Mouse (Mus musculus) embryonic facial prominence, embryonic 10.5 days (tissue): ENCODE measurements around the gene Nfkbib. TPM values are rescaled to one million over a fixed set of nuclear protein-coding genes. Genes with fewer than 3 reads are reported as not detected.

Experiments used
- DNase-seq: peaks from one replicate; pipeline ENCODE4 v3.0.0-alpha.2; 2017; ENCODE audit warnings: low spot score
- H3K27ac ChIP-seq: fragments of 300-500 bp; sonication (generic); replicated peaks from 2 replicates; pipeline ENCODE4 v1.5.1; 2016; ENCODE audit warnings: mild to moderate bottlenecking
- H3K27me3 ChIP-seq: fragments of 300-500 bp; sonication (generic); replicated peaks from 2 replicates; pipeline ENCODE4 v1.6.1; 2016; ENCODE audit warnings: low read depth, mild to moderate bottlenecking; ENCODE audit not compliant: poor library complexity, severe bottlenecking
- H3K36me3 ChIP-seq: fragments of 300-500 bp; sonication (generic); replicated peaks from 2 replicates; pipeline ENCODE4 v1.6.1; 2016; ENCODE audit warnings: mild to moderate bottlenecking, moderate library complexity
- H3K4me1 ChIP-seq: fragments of 300-500 bp; sonication (generic); 2 replicates; pipeline ENCODE4 v1.6.1; 2016
- H3K4me3 ChIP-seq: fragments of 300-500 bp; sonication (generic); 2 replicates; pipeline ENCODE4 v1.5.1; 2016; ENCODE audit warnings: mild to moderate bottlenecking, moderate library complexity
- H3K9me3 ChIP-seq: fragments of 300-500 bp; sonication (generic); 2 replicates; pipeline ENCODE4 v1.6.1; 2016; ENCODE audit warnings: mild to moderate bottlenecking
- WGBS: fragments of 180-500 bp; shearing (Covaris S2); methylation state at CpG from one replicate; pipeline ENCODE4 v1.1.7; 2016; 5-methylcytosine and 5-hydroxymethylcytosine counted together
- polyA plus RNA-seq: library from polyadenylated mRNA; unstranded; fragments of >200 nt; fragmentation: Nextera tagmentation; extraction: Ambion mirVana; gene quantifications from 2 replicates; pipeline ENCODE4 v1.2.1, GENCODE M21; 2016

Gene Nfkbib
- polyA plus RNA-seq, 1 experiment from 2014 or later, result 55.1 TPM

DNA sequence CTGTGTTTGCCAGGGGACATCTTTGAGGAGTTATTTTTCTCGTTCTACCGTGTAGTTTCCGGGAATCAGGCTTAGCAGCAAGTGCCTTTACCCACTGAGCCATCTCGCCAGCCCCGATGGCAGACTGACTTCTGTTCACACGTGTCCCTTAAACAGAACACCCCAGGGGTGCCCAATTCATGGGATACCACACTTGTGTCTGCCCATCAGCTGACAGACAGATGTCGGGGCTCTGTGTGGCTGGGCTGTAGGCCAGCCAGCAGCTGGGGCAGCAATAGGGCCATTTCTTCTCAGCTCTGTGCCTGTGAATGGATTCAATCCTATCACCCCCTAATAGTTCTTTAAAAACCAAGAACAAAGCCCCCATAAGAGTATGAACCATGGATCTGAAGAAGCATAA is 7.8 kb upstream of the Nfkbib start:
- Histone ChIP-seq H3K4me1 (peaks cover 8% of the 10 kb centered on the region), H3K27ac (no peak overlapping the region), H3K36me3 (peaks cover 41% of the 10 kb centered on the region), H3K9me3 (no peaks in the 10 kb centered on the region), H3K27me3 (no peaks in the 10 kb centered on the region), H3K4me3 (no peak overlapping the region)
- DNase-seq, result no peak
- WGBS, result 88% methylated on average over 7 of the region's 7 CpGs

DNA sequence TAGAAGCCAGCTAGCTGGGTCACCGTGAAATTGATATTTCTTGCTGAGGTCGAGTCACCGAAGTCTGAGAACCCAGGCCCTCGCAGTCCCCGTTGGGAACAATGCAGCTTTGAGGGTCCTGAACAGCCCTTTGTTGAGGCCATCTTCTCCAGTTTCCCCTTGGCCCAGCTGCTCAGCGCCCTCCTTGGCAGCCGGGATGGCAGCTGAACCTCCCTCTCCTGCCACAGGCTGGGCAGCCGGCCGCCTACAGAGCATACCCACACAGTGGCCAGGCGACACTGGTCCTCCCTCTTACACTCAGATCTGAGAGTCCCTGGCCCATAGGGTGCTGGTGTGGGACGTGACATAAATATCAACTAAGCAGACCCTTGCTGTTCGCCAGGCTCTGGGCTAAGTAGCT is 6.9 kb upstream of the Nfkbib start:
- Histone ChIP-seq H3K27ac (peak overlapping the region; percentile 54), H3K9me3 (no peaks in the 10 kb centered on the region), H3K27me3 (no peaks in the 10 kb centered on the region), H3K4me3 (no peak overlapping the region), H3K36me3 (peaks cover 41% of the 10 kb centered on the region), H3K4me1 (peaks cover 7% of the 10 kb centered on the region; the same call in 1 of the 2 replicates)
- peak; percentile 34 for DNase-seq
- WGBS, result 50% methylated on average over 12 of the region's 12 CpGs

DNA sequence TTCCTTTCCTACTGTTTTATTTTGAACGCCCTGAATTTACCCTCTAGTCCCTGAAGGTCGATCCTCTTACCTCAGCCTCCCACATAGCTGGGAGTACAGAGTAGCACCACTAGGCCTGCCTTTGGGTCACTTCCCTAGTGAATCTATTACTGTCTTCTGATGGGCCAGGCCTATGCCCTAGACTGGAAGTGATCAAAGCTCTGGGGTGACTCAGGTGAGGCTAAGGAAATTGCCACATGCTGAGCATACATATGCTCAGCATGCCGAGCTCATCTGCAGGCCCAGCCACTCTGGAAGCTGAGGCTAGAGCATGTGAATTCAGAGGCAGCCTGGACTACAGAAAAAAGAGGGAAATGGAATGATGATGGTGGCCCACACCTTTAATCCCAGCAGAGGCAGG is 5.9 kb upstream of the Nfkbib start:
- H3K36me3 ChIP-seq, result peaks cover 41% of the 10 kb centered on the region
- H3K4me1 ChIP-seq, result peaks cover 7% of the 10 kb centered on the region; the same call in 1 of the 2 replicates
- 77% methylated on average over 3 of the region's 3 CpGs for WGBS
- no peak overlapping the region for H3K27ac ChIP-seq
- no peaks in the 10 kb centered on the region for H3K27me3 ChIP-seq
- H3K4me3 ChIP-seq, result no peak overlapping the region
- no peak for DNase-seq
- no peaks in the 10 kb centered on the region for H3K9me3 ChIP-seq

DNA sequence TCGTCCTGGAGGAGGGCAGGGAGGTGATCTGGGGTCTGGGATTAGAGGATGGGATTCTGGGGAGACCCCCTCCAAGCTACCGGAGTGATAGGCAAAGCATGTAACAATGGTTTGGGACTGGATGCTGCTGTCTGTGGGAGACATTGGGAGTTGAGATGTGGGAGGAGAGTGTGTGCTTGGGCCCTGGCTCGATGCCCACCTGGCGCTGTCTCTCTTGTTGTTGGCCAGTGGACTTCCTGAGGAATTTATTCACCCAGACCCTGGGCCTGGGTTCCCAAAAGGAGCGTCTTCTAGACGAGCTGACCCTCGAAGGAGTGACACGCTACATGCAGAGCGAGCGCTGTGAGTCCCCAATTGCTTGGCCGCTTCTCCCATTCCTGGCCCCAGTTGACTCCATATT is 4.6 kb upstream of the Nfkbib start:
- no peak overlapping the region for H3K27ac ChIP-seq
- peaks cover 31% of the 10 kb centered on the region for H3K36me3 ChIP-seq
- no peak for DNase-seq
- no peaks in the 10 kb centered on the region for H3K27me3 ChIP-seq
- peak overlapping the region; percentile 3; the same call in 1 of the 2 replicates for H3K4me3 ChIP-seq
- H3K4me1 ChIP-seq, result peaks cover 19% of the 10 kb centered on the region
- 93% methylated on average over 11 of the region's 11 CpGs for WGBS
- H3K9me3 ChIP-seq, result no peaks in the 10 kb centered on the region

DNA sequence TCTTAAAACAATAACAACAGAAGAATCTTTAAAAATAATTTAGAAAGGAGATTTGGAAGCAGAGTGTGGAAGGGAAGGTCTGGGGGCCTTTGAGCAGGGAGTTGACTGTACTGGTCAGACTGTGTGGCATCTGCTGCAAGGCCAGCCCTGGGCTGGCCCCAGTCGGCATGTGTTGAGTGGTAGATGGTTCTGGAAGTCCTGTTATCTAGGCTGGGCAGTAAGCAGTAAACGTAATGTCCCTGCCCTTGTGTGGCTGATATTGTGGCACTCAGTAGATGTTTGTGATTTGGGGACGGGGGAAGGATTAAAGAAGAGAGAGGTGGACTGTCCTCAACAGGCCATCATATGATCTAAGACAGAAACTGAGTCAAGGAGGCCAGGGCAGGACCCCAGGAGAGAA is 3.0 kb upstream of the Nfkbib start:
- 89% methylated on average over 3 of the region's 3 CpGs for WGBS
- DNase-seq, result no peak
- no peak overlapping the region for H3K27ac ChIP-seq

DNA sequence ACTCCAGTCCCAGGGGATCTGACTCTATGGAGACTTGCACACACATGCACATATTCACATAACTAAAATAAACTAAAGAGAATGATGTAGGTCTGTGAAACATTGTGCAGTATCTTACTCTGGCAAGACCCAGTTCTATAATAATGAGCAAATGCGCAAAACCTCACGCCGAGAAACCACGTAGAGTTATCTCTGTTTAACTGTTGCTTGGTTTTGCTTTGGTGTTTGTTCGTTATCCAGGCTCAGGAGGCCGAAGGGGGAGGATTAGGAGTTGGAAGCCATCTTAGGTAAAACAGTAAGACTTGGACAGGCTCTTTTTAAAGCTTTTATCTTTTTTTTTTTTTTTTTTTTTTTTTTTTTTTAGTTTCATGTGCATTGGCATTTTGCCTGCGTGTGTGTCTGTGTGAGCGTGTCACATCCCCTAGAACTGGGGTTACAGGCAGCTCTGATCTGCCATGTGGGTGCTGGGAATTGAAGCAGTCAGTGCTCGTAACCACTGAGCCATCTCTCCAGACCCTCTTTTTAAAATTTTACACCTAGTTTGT is 2.2 kb upstream of the Nfkbib start:
- DNase-seq, result no peak
- H3K27me3 ChIP-seq, result no peaks in the 10 kb centered on the region
- peaks cover 12% of the 10 kb centered on the region; the same call in 1 of the 2 replicates for H3K36me3 ChIP-seq
- H3K4me3 ChIP-seq, result no peak overlapping the region
- 92% methylated on average over 9 of the region's 9 CpGs for WGBS
- peaks cover 31% of the 10 kb centered on the region for H3K4me1 ChIP-seq
- H3K9me3 ChIP-seq, result no peaks in the 10 kb centered on the region
- H3K27ac ChIP-seq, result no peak overlapping the region

More for the DNA sequence above, 3.0 kb upstream of the Nfkbib start:
- Histone ChIP-seq H3K36me3 (peaks cover 16% of the 10 kb centered on the region; the same call in 1 of the 2 replicates), H3K27me3 (no peaks in the 10 kb centered on the region), H3K4me3 (no peak overlapping the region), H3K9me3 (no peaks in the 10 kb centered on the region), H3K4me1 (peaks cover 26% of the 10 kb centered on the region)

DNA sequence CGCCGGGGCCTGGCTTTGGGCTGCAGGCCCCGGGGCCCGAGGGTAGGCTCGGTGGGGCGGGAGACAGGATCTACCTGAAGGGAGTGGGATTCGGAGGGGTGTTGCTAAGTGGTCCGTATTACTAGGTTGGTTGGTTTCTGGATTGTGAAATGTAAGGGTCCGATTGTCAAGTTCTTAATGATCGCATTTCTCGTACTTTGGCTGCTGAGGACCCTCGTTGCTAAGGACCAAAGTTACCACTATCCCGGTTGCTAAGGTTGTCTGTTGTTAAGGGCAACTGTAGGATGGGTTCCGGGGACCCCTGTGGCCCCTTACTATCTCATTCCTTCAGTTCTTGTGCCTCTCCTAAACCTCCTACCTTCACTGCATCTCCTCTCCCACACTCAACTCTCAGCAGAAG is 402 bp downstream of the Nfkbib start:
- DNase-seq, result no peak
- Histone ChIP-seq H3K27ac (peak overlapping the region; percentile 83), H3K4me3 (peak overlapping the region; percentile 81), H3K9me3 (no peaks in the 10 kb centered on the region), H3K36me3 (peaks cover 15% of the 10 kb centered on the region), H3K27me3 (no peaks in the 10 kb centered on the region), H3K4me1 (peaks cover 24% of the 10 kb centered on the region)
- WGBS, result 7% methylated on average over 14 of the region's 14 CpGs

DNA sequence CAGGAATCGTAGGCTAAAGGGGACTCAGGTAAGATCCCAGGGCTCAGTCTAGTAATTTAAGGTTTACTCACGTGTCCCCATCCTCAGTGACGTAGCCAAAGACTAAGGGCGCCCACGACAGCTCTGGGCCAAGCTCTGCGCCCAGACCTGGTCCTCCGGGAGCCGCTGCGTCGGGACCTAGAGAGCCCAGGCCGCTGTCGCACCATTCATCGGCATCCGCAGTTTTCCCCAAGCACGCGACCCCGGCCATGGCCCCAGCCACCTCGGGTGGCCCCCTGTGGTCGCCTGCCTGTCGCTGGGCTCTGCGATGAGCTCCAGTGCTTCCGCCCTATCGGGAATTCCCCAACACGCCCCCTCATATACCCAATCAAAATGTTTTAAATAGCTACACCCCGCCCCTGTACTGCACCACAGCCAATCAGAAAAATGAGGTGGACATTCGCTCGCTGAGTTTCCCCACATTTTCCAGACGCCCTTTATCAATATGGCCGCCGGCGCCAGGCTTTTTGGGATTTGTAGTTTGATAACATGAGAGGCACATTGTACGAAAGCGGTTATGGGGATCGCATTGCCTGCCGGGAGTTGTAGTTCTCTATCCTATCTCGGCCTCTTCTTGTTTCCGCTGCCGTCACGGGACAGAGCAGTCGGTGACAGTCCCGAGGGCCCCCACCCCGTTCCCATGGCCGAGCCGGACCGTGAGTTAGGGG is 986 bp downstream of the Nfkbib start, which contains the start of gene Sirt2:
Gene Sirt2 (plus strand): TSS at position 563 of the 707 bp plus-strand sequence.
- Histone ChIP-seq H3K27me3 (no peaks in the 10 kb centered on the region), H3K27ac (peak within 1 kb of the TSS; percentile 83), H3K4me1 (peaks cover 24% of the 10 kb centered on the region), H3K36me3 (peaks cover 17% of the 10 kb centered on the region), H3K4me3 (peak within 1 kb of the TSS; percentile 81), H3K9me3 (no peaks in the 10 kb centered on the region)
- WGBS, result under 1% methylated on average over 45 of the region's 45 CpGs
- DNase-seq, result peak; percentile 97

DNA sequence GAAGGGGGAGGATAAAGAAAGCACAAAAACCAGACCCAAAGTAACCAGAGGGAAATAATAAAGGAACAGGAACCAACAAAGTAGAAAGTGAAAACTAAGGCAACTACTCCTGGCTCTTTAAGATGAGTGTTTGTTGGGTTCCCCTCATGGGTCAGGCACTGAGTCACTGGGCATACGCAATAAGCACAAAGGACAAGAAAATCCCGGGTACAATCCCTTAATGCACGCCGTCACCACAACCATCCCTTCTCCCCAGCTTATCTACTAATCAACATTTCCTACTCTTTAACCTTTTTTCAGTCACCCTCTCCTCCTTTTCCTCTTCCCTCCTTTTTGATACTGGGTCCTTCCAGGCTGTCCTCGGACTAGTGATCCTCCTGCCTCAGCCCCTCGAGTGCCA is 2.1 kb downstream of the Nfkbib start:
- DNase-seq, result no peak
- H3K9me3 ChIP-seq, result no peaks in the 10 kb centered on the region
- no peak overlapping the region for H3K27ac ChIP-seq
- peaks cover 28% of the 10 kb centered on the region for H3K36me3 ChIP-seq
- WGBS, result 89% methylated on average over 6 of the region's 6 CpGs
- H3K27me3 ChIP-seq, result no peaks in the 10 kb centered on the region
- H3K4me3 ChIP-seq, result peak overlapping the region; percentile 81
- peaks cover 24% of the 10 kb centered on the region for H3K4me1 ChIP-seq

DNA sequence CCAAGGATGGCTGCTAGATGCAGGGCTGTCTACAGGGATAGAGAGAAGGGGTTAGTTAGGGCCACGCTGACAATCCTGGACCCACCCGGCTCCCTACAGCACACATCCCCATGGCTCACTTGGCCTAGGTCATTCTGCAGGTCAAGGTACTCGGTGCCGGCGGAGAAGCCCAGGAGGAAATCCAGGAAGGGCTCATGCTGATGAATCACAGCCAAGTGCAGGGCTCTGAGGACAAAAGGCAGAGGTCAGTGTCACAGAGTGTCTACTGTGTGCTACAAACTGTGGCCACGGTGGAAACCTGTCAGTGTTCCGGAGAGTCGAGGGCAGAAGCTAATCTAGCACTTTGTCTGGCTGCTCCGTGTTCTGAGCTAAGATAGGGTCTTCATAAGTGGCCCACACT is 5.4 kb downstream of the Nfkbib start:
- DNase-seq, result no peak
- no peak overlapping the region for H3K27ac ChIP-seq
- WGBS, result 91% methylated on average over 9 of the region's 9 CpGs

DNA sequence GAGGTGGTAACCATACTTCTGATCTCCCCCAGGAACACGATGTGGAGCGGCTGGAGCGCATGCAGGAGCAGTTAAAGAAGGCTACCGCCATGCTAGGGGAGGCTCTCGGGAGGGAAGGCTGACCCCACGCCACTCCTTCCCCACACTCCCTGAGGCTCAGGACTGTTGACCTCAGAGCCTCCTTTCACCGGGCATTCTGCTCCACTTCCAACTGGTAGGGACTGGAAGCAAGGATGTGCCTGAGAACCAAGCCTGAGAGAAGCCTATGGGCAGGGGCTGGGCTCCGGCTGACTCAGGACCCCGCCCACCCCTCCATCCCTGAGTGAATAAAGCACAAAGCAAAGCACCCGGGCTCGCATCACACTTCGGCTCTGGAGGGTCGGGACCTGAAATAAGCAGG is 8.7 kb downstream of the Nfkbib start:
- WGBS, result 83% methylated on average over 13 of the region's 13 CpGs
- DNase-seq, result no peak
- H3K4me3 ChIP-seq, result no peak overlapping the region
- no peak overlapping the region for H3K27ac ChIP-seq
- peaks cover 8% of the 10 kb centered on the region for H3K4me1 ChIP-seq
- H3K9me3 ChIP-seq, result no peaks in the 10 kb centered on the region
- H3K27me3 ChIP-seq, result peaks cover 24% of the 10 kb centered on the region
- peaks cover 61% of the 10 kb centered on the region for H3K36me3 ChIP-seq

More for the DNA sequence above, 5.4 kb downstream of the Nfkbib start:
- H3K9me3 ChIP-seq, result no peaks in the 10 kb centered on the region
- H3K27me3 ChIP-seq, result peaks cover 6% of the 10 kb centered on the region
- H3K4me1 ChIP-seq, result peaks cover 12% of the 10 kb centered on the region
- peaks cover 53% of the 10 kb centered on the region for H3K36me3 ChIP-seq
- no peak overlapping the region for H3K4me3 ChIP-seq

DNA sequence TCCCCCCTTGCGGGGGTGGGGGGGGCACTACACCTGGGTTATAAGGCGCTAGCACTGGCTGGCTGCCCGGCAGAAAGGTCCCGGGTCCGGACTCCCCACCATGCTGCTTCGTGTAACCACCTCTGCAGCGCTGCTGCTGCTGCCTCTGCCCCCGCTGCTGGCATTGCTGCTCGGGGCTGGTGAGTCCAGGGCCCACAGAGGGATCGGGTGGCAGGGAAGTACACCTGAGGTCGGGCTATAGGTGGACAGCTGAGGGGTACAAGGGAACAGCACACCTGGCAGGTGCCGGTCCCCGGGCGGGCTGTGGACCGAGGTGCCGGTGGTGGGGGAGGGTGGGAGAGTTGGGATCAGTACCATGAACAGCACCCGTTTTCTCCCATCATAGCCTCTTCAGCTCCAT is 11.2 kb downstream of the Nfkbib start, which contains the start of gene Ccer2:
Gene Ccer2 (plus strand): TSS at position 96 of the 400 bp plus-strand sequence.
- peaks cover 8% of the 10 kb centered on the region for H3K4me1 ChIP-seq
- H3K36me3 ChIP-seq, result peaks cover 65% of the 10 kb centered on the region
- H3K4me3 ChIP-seq, result peak within 1 kb of the TSS; percentile 25; the same call in 1 of the 2 replicates
- 3% methylated on average over 17 of the region's 17 CpGs for WGBS
- H3K27ac ChIP-seq, result no peak within 1 kb of the TSS
- H3K27me3 ChIP-seq, result peaks cover 24% of the 10 kb centered on the region
- DNase-seq, result no peak
- H3K9me3 ChIP-seq, result no peaks in the 10 kb centered on the region

DNA sequence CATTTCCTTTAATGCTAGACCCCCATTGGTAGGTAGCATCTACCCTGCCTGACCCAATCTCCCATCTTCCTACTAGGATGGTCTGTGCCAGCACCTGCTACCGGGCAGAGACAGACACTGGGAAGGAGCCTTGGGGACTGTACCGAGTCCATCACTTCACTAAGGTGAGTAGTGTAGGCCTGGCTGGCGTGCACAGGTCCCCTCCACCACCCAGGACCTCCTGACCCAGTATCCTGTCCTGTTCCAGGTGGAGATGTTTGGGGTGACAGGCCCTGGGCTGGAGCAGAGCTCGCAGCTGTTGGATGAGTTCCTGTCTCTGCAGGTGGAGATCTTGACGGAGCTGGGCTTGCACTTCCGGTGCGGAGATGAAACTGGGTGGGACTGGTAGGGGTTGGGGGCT is 17.4 kb downstream of the Nfkbib start:
- WGBS, result 95% methylated on average over 7 of the region's 7 CpGs
- H3K9me3 ChIP-seq, result no peaks in the 10 kb centered on the region
- peaks cover 80% of the 10 kb centered on the region for H3K36me3 ChIP-seq
- no peaks in the 10 kb centered on the region for H3K27me3 ChIP-seq
- H3K4me3 ChIP-seq, result no peak overlapping the region
- H3K4me1 ChIP-seq, result peaks cover 15% of the 10 kb centered on the region
- no peak overlapping the region for H3K27ac ChIP-seq
- no peak for DNase-seq
